Mouse (Mus musculus): ENCODE measurements around the gene Runx3.

Runx3 gene

GRCm38 (mm10) chr4:135151111-135151987 lies 30.9 kb downstream of the Runx3 start:
- no peak for DNase-seq

GRCm38 (mm10) chr4:135151988-135152594 lies 31.6 kb downstream of the Runx3 start:
- peak; percentile 29 for DNase-seq

- peak; percentile 31 for DNase-seq
These were observed 32.4 kb downstream of the Runx3 start for GRCm38 (mm10) chr4:135152834-135153259.

GRCm38 (mm10) chr4:135153260-135154088 lies 33.0 kb downstream of the Runx3 start:
- no peak for DNase-seq

GRCm38 (mm10) chr4:135154089-135154949 lies 33.9 kb downstream of the Runx3 start:
- DNase-seq, result no peak

GRCm38 (mm10) chr4:135155106-135155800 lies 34.8 kb downstream of the Runx3 start:
- no peak for DNase-seq

- no peak for DNase-seq
These were observed 35.5 kb downstream of the Runx3 start for GRCm38 (mm10) chr4:135155805-135156469.

GRCm38 (mm10) chr4:135156531-135156930 lies 36.1 kb downstream of the Runx3 start:
- DNase-seq, result no peak

GRCm38 (mm10) chr4:135157329-135157728 lies 36.9 kb downstream of the Runx3 start:
- DNase-seq, result no peak

GRCm38 (mm10) chr4:135158724-135159409 lies 38.4 kb downstream of the Runx3 start:
- no peak for DNase-seq

GRCm38 (mm10) chr4:135159663-135160062 lies 39.2 kb downstream of the Runx3 start:
- no peak for DNase-seq

- no peak for DNase-seq
These were observed 39.7 kb downstream of the Runx3 start for GRCm38 (mm10) chr4:135160168-135160567.

- DNase-seq, result no peak
These were observed 41.0 kb downstream of the Runx3 start for GRCm38 (mm10) chr4:135161441-135161840.

- DNase-seq, result no peak
These were observed 45.3 kb downstream of the Runx3 start for GRCm38 (mm10) chr4:135165761-135166160.

GRCm38 (mm10) chr4:135166413-135167225 lies 46.2 kb downstream of the Runx3 start:
- DNase-seq, result peak; percentile 45

- peak; percentile 62 for DNase-seq
These were observed 47.5 kb downstream of the Runx3 start for GRCm38 (mm10) chr4:135167816-135168527.

- no peak for DNase-seq
These were observed 48.6 kb downstream of the Runx3 start for GRCm38 (mm10) chr4:135169096-135169495.

- no peak for DNase-seq
These were observed 49.0 kb downstream of the Runx3 start for GRCm38 (mm10) chr4:135169501-135169900.

All from liver (tissue).